Mouse (Mus musculus) natural killer cell, adult 2 months (primary cell): ENCODE data around the gene Dnajc17.

Source experiments
- DNase-seq, 2 experiments: peaks; one replicate each; pipeline ENCODE4 v3.0.0; 2022; ENCODE audit warnings: low spot score in 2 of 2

Dnajc17 gene

GRCm38 (mm10) chr2:119198049-119198448, 10.5 kb downstream of the Dnajc17 start:
- DNase-seq, result no peak

GRCm38 (mm10) chr2:119197493-119197892, 11.1 kb downstream of the Dnajc17 start:
- DNase-seq, result no peak

GRCm38 (mm10) chr2:119196316-119197108, 12.1 kb downstream of the Dnajc17 start:
- no peak for DNase-seq

GRCm38 (mm10) chr2:119194140-119194539, 14.5 kb downstream of the Dnajc17 start:
- DNase-seq, result no peak

- DNase-seq, result no peak
Measured at GRCm38 (mm10) chr2:119190969-119191368, 17.6 kb downstream of the Dnajc17 start.

GRCm38 (mm10) chr2:119189029-119189710, 19.4 kb downstream of the Dnajc17 start:
- DNase-seq, result peak; percentile 66 to 85

GRCm38 (mm10) chr2:119182914-119183313, 25.7 kb downstream of the Dnajc17 start:
- DNase-seq, result no peak

GRCm38 (mm10) chr2:119177384-119177939, 31.1 kb downstream of the Dnajc17 start:
- DNase-seq, result no peak

- DNase-seq, result no peak
Measured at GRCm38 (mm10) chr2:119176761-119177160, 31.8 kb downstream of the Dnajc17 start.

GRCm38 (mm10) chr2:119175614-119176013, 33.0 kb downstream of the Dnajc17 start:
- no peak for DNase-seq

GRCm38 (mm10) chr2:119174866-119175265, 33.7 kb downstream of the Dnajc17 start:
- DNase-seq, result no peak

GRCm38 (mm10) chr2:119173991-119174651, 34.5 kb downstream of the Dnajc17 start, which contains the start of gene Gm14137:
Gene Gm14137, plus strand, starts transcription at chr2:119174509.
- DNase-seq, result peak in 1 of 2 experiments; percentile 48

GRCm38 (mm10) chr2:119172862-119173576, 35.6 kb downstream of the Dnajc17 start:
- DNase-seq, result no peak

- no peak for DNase-seq
Measured at GRCm38 (mm10) chr2:119172446-119172845, 36.1 kb downstream of the Dnajc17 start.

- no peak for DNase-seq
Measured at GRCm38 (mm10) chr2:119171574-119171973, 37.0 kb downstream of the Dnajc17 start.

- DNase-seq, result no peak
Measured at GRCm38 (mm10) chr2:119170282-119170681, 38.3 kb downstream of the Dnajc17 start.

- DNase-seq, result no peak
Measured at GRCm38 (mm10) chr2:119167866-119168256, 40.7 kb downstream of the Dnajc17 start.

GRCm38 (mm10) chr2:119166901-119167865, 41.4 kb downstream of the Dnajc17 start, which contains the start of gene Gchfr:
Gene Gchfr, plus strand, starts transcription at chr2:119167773.
- peak; percentile 24 to 27 for DNase-seq

- no peak for DNase-seq
Measured at GRCm38 (mm10) chr2:119165401-119165800, 43.2 kb downstream of the Dnajc17 start.

GRCm38 (mm10) chr2:119163999-119164398, 44.6 kb downstream of the Dnajc17 start:
- no peak for DNase-seq
